Mouse (Mus musculus) intestine, postnatal 0 days (tissue): Measurements from ENCODE around the gene Zbtb4. TPM values are rescaled to one million over a fixed set of nuclear protein-coding genes. Genes with fewer than 3 reads are reported as not detected.

Experiments
- ATAC-seq: fragments of 200-750 bp; cut with Nextera tagmentation; 2 replicates; pipeline ENCODE4 v1.8.0; 2017; ENCODE audit warnings: mild to moderate bottlenecking, moderate TSS enrichment, moderate library complexity
- H3K27ac ChIP-seq: fragments of 300-500 bp; sonication (generic); 2 replicates; pipeline ENCODE4 v1.5.1; 2014; ENCODE audit warnings: mild to moderate bottlenecking, low read depth, low read length, moderate library complexity
- H3K27me3 ChIP-seq: fragments of 300-500 bp; sonication (generic); replicated peaks from 2 replicates; pipeline ENCODE4 v1.6.1; 2014; ENCODE audit warnings: low read length, mixed read lengths; ENCODE audit not compliant: control insufficient read depth, insufficient read depth
- H3K36me3 ChIP-seq: fragments of 300-500 bp; sonication (generic); 2 replicates; pipeline ENCODE4 v1.6.1; 2014; ENCODE audit warnings: mild to moderate bottlenecking, moderate library complexity; ENCODE audit not compliant: control insufficient read depth, insufficient read depth
- H3K4me1 ChIP-seq: fragments of 300-500 bp; sonication (generic); replicated peaks from 2 replicates; pipeline ENCODE4 v1.6.1; 2014; ENCODE audit warnings: antibody characterized with exemption, low read length, mixed read lengths; ENCODE audit not compliant: control insufficient read depth, insufficient read depth
- H3K4me2 ChIP-seq: fragments of 300-500 bp; sonication (generic); replicated peaks from 2 replicates; pipeline ENCODE4 v1.6.1; 2014; ENCODE audit warnings: low read depth, mild to moderate bottlenecking, moderate library complexity
- H3K4me3 ChIP-seq: fragments of 300-500 bp; sonication (generic); 2 replicates; pipeline ENCODE4 v1.5.1; 2014; ENCODE audit warnings: low read depth, low read length
- H3K9ac ChIP-seq: fragments of 300-500 bp; sonication (generic); 2 replicates; pipeline ENCODE4 v1.6.1; 2014; ENCODE audit warnings: mild to moderate bottlenecking, low read depth, low read length
- H3K9me3 ChIP-seq: fragments of 300-500 bp; sonication (generic); 2 replicates; pipeline ENCODE4 v1.6.1; 2016; ENCODE audit warnings: mixed run types; ENCODE audit not compliant: control insufficient read depth
- CTCF ChIP-seq: sonication (generic); IDR thresholded peaks from 2 replicates; pipeline ENCODE4 v1.5.1; 2016; ENCODE audit warnings: low read depth, mild to moderate bottlenecking, control low read depth, antibody characterized with exemption, moderate library complexity
- WGBS: fragments of 180-500 bp; shearing (Covaris S2); extraction: QIAGEN DNeasy Blood & Tissue Kit; methylation state at CpG from one replicate; pipeline ENCODE4 v1.1.7; 2014; 5-methylcytosine and 5-hydroxymethylcytosine counted together
- polyA plus RNA-seq: library from polyadenylated mRNA; unstranded; fragments of >200 nt; fragmentation: Nextera tagmentation; extraction: Ambion mirVana; gene quantifications from 2 replicates; pipeline ENCODE4 v1.2.1, GENCODE M21; 2015

Gene Zbtb4
- polyA plus RNA-seq, 1 experiment from 2014 or later, result 2.1 TPM

GRCm38 (mm10) chr11:69767625-69767909 is 1.9 kb downstream of the Zbtb4 start:
- Histone ChIP-seq H3K9me3 (no peaks in the 10 kb centered on the region), H3K4me1 (no peaks in the 10 kb centered on the region), H3K27ac (0 out of 2 replicates have a peak overlapping the region, but pooled peaks have one; percentile 9), H3K27me3 (no peaks in the 10 kb centered on the region), H3K4me3 (no peak overlapping the region), H3K36me3 (peaks cover 4% of the 10 kb centered on the region; the same call in 1 of the 2 replicates), H3K9ac (no peak overlapping the region), H3K4me2 (peak overlapping the region; percentile 93)
- no peak for TF ChIP-seq CTCF
- ATAC-seq, result no peak
- WGBS, result 51% methylated on average over 4 of the region's 4 CpGs

- Histone ChIP-seq H3K9ac (no peak overlapping the region), H3K4me3 (no peak overlapping the region), H3K27me3 (no peaks in the 10 kb centered on the region), H3K27ac (no peak overlapping the region), H3K9me3 (no peaks in the 10 kb centered on the region), H3K4me2 (no peak overlapping the region), H3K36me3 (peaks cover 21% of the 10 kb centered on the region; the same call in 1 of the 2 replicates), H3K4me1 (no peaks in the 10 kb centered on the region)
- no peak for TF ChIP-seq CTCF
- 64% methylated on average over 5 of the region's 5 CpGs for WGBS
- ATAC-seq, result no peak
Measured at GRCm38 (mm10) chr11:69774961-69775360, 9.2 kb downstream of the Zbtb4 start.

GRCm38 (mm10) chr11:69775716-69776115 is 10.0 kb downstream of the Zbtb4 start:
- no peak for TF ChIP-seq CTCF
- ATAC-seq, result no peak
- H3K4me2 ChIP-seq, result no peak overlapping the region
- H3K27ac ChIP-seq, result no peak overlapping the region
- WGBS, result 68% methylated on average over 10 of the region's 10 CpGs
- H3K9ac ChIP-seq, result no peak overlapping the region
- no peaks in the 10 kb centered on the region for H3K4me1 ChIP-seq
- no peak overlapping the region for H3K4me3 ChIP-seq
- peaks cover 21% of the 10 kb centered on the region; the same call in 1 of the 2 replicates for H3K36me3 ChIP-seq
- no peaks in the 10 kb centered on the region for H3K27me3 ChIP-seq
- H3K9me3 ChIP-seq, result no peaks in the 10 kb centered on the region

- WGBS, result 87% methylated on average over 20 of the region's 20 CpGs
- H3K9me3 ChIP-seq, result no peaks in the 10 kb centered on the region
- H3K9ac ChIP-seq, result no peak overlapping the region
- no peak for ATAC-seq
- H3K36me3 ChIP-seq, result peaks cover 17% of the 10 kb centered on the region; the same call in 1 of the 2 replicates
- no peak overlapping the region for H3K4me2 ChIP-seq
- no peak for TF ChIP-seq CTCF
- H3K27me3 ChIP-seq, result no peaks in the 10 kb centered on the region
- H3K4me1 ChIP-seq, result no peaks in the 10 kb centered on the region
- no peak overlapping the region for H3K27ac ChIP-seq
- H3K4me3 ChIP-seq, result no peak overlapping the region
Measured at GRCm38 (mm10) chr11:69776488-69776887, 10.8 kb downstream of the Zbtb4 start.

- no peaks in the 10 kb centered on the region for H3K4me1 ChIP-seq
- WGBS, result 75% methylated on average over 26 of the region's 26 CpGs
- H3K9me3 ChIP-seq, result no peaks in the 10 kb centered on the region
- H3K36me3 ChIP-seq, result peaks cover 17% of the 10 kb centered on the region; the same call in 1 of the 2 replicates
- no peak for TF ChIP-seq CTCF
- H3K4me2 ChIP-seq, result no peak overlapping the region
- H3K4me3 ChIP-seq, result no peak overlapping the region
- H3K9ac ChIP-seq, result no peak overlapping the region
- H3K27ac ChIP-seq, result no peak overlapping the region
- H3K27me3 ChIP-seq, result no peaks in the 10 kb centered on the region
- ATAC-seq, result no peak
Measured at GRCm38 (mm10) chr11:69777504-69778257, 12.0 kb downstream of the Zbtb4 start.

- H3K4me2 ChIP-seq, result no peak overlapping the region
- TF ChIP-seq CTCF, result no peak
- no peak overlapping the region for H3K4me3 ChIP-seq
- 71% methylated on average over 23 of the region's 23 CpGs for WGBS
- H3K9me3 ChIP-seq, result no peaks in the 10 kb centered on the region
- no peaks in the 10 kb centered on the region for H3K4me1 ChIP-seq
- H3K27ac ChIP-seq, result no peak overlapping the region
- no peaks in the 10 kb centered on the region for H3K27me3 ChIP-seq
- no peak overlapping the region for H3K9ac ChIP-seq
- H3K36me3 ChIP-seq, result peaks cover 17% of the 10 kb centered on the region; the same call in 1 of the 2 replicates
- no peak for ATAC-seq
Measured at GRCm38 (mm10) chr11:69778258-69778982, 12.7 kb downstream of the Zbtb4 start.
